Mouse (Mus musculus) adrenal gland, postnatal 14 days (tissue): ENCODE data around the gene Cnr2. TPM values are rescaled to one million over a fixed set of nuclear protein-coding genes. Genes with fewer than 3 reads are reported as not detected.
"Not testable (repeated sequence)": the region's sequence is repeated elsewhere in the genome, so short reads cannot be mapped to it uniquely, and the experiment has no call there.

Experiments
- DNase-seq: peaks from one replicate; pipeline ENCODE4 v3.0.0; 2021; ENCODE audit warnings: mixed read lengths
- total RNA-seq: library from RNA; stranded (reverse); gene quantifications from 2 replicates; pipeline ENCODE4 v1.2.3, GENCODE M21; 2021

Gene Cnr2
- total RNA-seq, 1 experiment from 2014 or later = 1.9 TPM

- no peak for DNase-seq
Measured at GRCm38 (mm10) chr4:135934708-135935500, 39.7 kb downstream of the Cnr2 start.

DNA sequence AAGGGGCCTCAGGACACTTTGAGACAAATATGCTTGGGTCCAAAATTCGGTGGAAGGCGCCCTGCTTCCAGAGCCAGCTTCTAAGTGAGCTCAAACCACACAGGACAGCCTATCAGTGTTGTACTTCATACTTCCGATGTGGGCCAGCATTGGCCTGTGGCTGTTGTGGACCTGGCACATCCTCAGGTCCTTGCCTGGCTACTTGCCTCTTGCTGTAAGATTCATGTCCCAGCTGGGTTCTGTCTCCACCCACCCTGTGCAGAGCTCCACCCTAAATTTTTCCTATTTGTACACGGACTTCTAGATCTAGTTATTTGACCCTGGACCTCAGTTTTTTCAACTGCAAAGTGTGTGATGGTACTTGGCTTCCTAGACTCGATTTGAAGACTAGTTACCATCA lies 40.3 kb downstream of the Cnr2 start:
- no peak for DNase-seq

- DNase-seq = no peak
Measured at GRCm38 (mm10) chr4:135938858-135939257, 43.7 kb downstream of the Cnr2 start.

GRCm38 (mm10) chr4:135941026-135941425 lies 45.8 kb downstream of the Cnr2 start:
- not testable (repeated sequence) for DNase-seq

DNA sequence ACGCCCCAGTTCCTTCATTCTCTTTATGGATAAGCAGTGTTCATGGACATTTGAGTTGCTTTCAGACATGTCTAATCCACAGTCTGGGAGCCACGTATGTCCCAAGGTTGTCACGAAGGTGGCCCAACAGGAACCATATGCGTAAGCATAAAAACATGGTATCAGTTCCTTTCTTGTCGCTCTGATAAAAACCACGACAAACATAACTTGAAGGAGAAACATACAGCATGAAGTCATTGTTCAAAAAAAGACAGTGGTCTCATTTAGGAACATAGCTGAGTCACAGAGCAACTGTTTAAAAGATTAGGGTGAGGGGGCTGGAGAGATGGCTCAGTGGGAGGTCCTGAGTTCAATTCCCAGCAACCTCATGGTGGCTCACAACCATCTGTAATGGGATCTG lies 47.0 kb downstream of the Cnr2 start:
- no peak for DNase-seq

DNA sequence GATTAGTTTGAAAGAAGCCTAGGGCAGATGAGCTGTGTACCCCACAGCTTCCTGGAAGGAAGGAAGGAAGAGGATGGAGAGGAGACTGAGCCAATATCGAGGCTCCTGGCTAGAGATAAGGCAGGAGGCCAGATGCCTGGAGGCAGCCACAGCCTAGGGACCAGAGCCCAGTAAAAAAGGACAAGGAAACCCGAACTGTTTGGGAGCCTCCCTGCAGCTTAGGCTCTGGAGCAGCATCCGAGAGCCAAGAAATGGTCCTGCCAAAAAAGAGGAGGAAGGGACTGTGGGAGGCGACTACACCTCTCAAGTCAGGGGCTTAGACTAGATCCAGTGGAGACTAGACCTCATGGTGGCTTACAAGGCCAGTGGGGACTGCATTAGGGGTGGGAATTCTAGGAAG lies 48.2 kb downstream of the Cnr2 start:
- DNase-seq = no peak

DNA sequence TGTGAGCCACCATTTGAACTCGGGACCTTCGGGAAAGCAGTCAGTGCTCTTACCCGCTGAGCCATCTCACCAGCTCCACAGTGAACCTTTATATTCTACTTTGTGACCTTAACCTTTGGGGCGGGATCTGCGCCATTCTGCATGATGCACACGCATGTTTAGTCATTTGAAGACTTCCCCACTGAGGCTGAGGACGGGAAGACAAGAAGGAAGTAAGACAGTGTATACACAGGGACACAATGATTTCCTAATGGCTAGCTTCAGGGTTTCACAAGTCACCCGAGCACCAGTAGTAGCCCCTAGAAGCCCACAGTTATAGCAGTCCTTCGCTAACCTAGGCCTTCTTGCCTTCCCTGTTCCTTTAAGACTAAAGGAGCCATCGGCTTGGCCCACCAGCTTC lies 50.5 kb downstream of the Cnr2 start:
- no peak for DNase-seq

DNA sequence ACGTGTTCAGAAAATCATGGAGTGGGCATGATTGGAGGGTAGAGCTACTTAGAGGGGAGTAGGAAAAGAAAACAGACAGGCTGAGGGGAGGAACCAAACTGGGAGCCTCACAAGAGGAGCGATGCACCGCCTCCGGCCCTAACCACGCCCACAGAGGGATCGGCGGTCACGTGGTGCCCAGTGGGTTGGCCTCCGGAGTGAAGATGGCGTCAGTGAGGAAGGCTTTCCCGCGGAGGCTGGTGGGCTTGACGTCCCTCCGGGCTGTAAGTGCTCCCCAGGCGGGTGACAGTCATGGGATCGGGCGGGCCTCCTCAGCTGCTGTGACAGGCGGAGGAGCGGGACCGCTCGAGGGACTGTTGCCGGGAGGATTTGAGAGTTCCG lies 51.1 kb downstream of the Cnr2 start, which contains the start of gene Hmgcl:
Gene Hmgcl (plus strand): TSS at position 171 of the 381 bp plus-strand sequence.
- peak; percentile 98 for DNase-seq

DNA sequence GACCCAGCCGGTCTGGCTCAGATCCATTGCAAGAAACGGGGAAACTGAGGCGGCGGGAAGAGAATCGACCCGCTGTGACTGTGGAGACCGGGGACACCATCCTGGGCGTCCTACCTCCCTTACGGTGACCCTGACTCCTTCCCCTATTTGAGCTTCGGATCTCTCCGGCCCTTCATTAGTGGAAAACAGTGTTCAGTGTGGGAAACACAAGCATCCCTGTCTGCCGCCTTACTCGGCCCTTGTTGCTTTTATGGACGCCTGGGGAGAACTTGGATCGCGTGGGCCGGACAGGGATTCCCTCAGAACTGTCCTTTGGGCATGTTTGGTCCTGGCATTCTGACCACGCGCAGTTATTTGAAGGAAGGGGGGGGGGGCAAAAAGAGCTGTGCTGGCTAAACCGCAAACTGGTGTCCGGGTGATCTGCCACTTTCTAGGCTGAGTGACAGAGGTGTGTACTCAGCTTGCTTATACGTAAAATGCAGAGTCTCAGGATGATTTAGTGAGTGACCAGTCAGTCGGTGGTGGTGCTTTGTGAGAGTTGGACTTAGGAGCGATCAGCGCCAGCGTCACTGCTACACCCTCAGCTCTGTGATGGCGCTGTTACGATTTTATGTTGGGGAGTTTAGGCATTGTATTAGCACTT lies 51.6 kb downstream of the Cnr2 start:
- no peak for DNase-seq

- DNase-seq = no peak
Measured at GRCm38 (mm10) chr4:135948142-135948541, 52.9 kb downstream of the Cnr2 start.

DNA sequence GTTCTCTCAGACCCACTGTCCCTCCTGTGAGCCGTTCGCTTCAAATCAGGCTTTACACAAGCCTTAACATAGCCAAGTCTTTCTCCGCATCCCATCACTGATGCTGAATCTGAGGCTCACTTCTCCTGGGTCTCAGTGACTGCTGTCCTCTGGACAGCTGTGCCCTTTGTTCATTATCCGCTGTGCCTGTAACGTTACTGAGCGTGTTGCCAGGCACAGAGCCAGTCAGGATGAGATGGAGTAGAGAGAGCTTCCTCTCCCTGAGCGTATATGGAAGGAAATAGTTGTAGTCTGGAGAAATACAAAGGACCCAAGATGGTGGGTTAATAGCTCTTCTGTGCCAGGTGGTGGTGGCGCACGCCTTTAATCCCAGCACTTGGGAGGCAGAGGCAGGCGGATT lies 54.3 kb downstream of the Cnr2 start:
- DNase-seq = no peak

DNA sequence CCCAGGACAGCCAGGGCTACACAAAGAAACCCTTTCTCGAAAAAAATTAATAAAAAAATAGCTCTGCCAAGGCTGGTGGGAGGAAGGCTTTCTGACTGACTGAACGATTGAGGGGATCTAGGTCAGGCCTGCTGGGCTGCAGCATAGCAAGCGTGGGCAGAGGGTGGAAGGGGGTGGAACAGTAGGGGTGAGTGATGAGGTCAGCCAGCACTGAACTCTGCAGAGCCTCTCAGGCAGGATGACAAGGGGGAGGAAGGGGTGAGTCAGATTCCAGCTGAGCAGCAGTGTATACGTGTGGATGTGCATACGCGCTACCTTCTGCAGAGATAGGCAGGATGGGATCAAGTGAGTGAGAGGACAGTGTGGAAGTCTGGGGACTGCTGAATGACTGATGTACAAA lies 54.7 kb downstream of the Cnr2 start:
- no peak for DNase-seq

- no peak for DNase-seq
Measured at GRCm38 (mm10) chr4:135950365-135950764, 55.2 kb downstream of the Cnr2 start.

DNA sequence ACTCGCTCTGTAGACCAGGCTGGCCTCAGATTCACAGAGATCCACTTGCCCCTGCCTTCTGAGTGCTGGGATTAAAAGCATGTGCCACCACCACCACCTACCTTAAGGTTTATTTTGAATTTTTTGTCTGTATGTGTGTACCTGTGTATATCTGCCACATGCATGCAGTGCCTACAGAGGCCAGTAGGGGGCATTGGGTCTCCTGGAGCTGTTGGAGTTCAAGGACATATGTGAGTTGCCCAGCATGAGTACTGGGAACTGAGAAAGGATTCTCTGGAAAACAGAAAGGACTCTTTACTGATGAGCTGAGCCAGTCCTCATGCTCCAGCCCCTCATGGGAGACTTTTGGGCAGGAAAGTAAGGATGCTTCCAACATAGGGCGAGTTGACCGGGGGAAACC lies 56.3 kb downstream of the Cnr2 start:
- DNase-seq = no peak

GRCm38 (mm10) chr4:135953179-135953578 lies 58.0 kb downstream of the Cnr2 start:
- DNase-seq = no peak

DNA sequence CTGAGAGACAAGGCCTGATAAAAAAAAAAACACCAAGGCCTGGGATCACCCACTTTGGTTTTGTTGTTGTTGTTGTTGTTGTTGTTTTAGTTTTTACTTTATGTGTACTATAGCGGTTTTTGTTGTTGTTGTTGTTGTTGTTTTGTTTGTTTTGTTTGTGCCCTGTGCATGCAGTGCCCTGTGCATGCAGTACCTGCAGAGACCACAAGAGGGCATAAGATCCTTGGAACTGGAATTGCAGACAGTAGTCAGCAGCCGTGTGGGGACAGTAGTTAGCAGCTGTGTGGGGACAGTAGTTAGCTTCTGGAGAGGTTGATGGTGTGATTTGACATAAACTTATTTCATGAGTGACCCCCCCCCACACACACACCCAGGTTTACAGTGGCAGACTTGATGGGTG lies 59.0 kb downstream of the Cnr2 start:
- peak; percentile 84 for DNase-seq

DNA sequence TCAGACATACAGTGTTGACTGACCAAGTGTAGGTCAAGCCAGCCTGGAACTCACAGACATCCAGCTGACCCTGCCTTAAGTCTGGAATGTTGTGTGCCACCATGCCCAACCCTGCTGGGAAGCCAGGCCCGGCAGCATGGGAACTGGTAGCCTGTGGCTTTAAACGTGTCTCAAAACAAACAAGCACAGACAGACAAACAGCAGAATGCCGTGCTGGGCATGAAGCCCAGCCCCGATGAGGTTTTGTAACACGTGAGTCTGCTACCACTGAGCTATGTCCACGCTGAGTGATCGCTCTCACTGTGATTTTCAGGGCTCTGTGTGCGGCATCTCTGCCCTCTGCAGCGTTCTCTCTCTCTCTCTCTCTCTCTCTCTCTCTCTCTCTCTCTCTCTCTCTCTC lies 60.7 kb downstream of the Cnr2 start:
- DNase-seq = no peak

GRCm38 (mm10) chr4:135958354-135958753 lies 63.2 kb downstream of the Cnr2 start:
- peak; percentile 54 for DNase-seq

- peak; percentile 91 for DNase-seq
Measured at GRCm38 (mm10) chr4:135960717-135961116, 65.5 kb downstream of the Cnr2 start.

DNA sequence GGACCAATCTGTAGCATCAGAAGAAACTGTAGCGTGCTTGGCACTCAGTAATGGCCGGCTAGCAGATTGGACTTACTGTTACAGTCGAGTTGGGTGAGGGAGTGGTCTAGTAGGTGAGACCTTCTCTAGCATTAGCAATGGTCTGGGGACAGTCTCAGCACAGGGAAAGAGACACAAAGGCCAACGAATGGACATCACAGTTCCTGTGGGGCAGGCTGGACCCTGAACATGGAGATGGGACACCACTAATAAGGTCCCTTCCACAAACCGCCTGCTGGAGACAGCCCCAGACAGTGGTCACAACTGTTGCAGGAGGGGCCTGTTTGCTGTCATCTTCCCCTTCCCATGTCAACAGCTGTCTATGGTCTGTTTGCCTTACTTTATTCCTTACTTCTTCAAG lies 66.5 kb downstream of the Cnr2 start:
- no peak for DNase-seq

DNA sequence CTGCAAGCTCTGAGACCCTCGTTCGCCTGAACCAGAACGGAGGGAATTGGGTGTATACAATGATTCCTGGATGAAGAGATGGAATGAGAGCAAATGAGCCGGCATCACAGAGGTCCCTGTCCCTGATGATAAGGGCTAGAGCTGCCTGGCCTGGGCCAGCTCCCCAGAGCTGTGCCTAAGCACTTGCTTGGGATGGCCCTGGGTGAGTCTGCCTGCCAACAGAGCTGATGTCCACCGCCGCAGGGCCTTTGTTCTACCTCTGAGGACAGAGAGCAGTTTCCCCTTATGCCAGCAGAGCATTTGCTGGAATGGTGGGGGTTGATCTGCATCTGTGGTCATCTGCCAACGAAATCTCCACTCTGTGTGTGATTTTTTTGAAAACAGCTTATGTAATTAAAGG lies 67.0 kb downstream of the Cnr2 start:
- no peak for DNase-seq

GRCm38 (mm10) chr4:135962946-135963345 lies 67.8 kb downstream of the Cnr2 start:
- DNase-seq = no peak

- DNase-seq = peak; percentile 98
Measured at GRCm38 (mm10) chr4:135963457-135964193, 68.4 kb downstream of the Cnr2 start, which contains the start of gene Gale. Gene Gale, plus strand, starts transcription at chr4:135963727.
